Mouse (Mus musculus): ENCODE data around the gene Cyb5r1. TPM values are rescaled to one million over a fixed set of nuclear protein-coding genes. Genes with fewer than 3 reads are reported as not detected.

Gene Cyb5r1
- polyA plus RNA-seq, 1 experiment from 2014 or later, result 38.1 TPM

- Histone ChIP-seq H3K27ac (no peak overlapping the region), H3K9ac (no peak overlapping the region)
- 88% methylated on average over 4 of the region's 4 CpGs for WGBS
Observed at GRCm38 (mm10) chr1:134384581-134384980, 20.8 kb upstream of the Cyb5r1 start.

GRCm38 (mm10) chr1:134385176-134385575 lies 20.2 kb upstream of the Cyb5r1 start:
- Histone ChIP-seq H3K4me1 (peaks cover 12% of the 10 kb centered on the region), H3K4me2 (no peak overlapping the region), H3K4me3 (replicated peaks) (no peak overlapping the region), H3K27me3 (peaks cover 20% of the 10 kb centered on the region), H3K9ac (no peak overlapping the region), H3K36me3 (no peaks in the 10 kb centered on the region), H3K27ac (no peak overlapping the region), H3K9me3 (replicated peaks) (no peaks in the 10 kb centered on the region)
- ATAC-seq (replicated peaks; ENCODE audit: low FRiP score), result no peak

More at GRCm38 (mm10) chr1:134384581-134384980, 20.8 kb upstream of the Cyb5r1 start:
- Histone ChIP-seq H3K4me2 (no peak overlapping the region), H3K27me3 (peaks cover 15% of the 10 kb centered on the region), H3K4me3 (replicated peaks) (no peak overlapping the region), H3K36me3 (no peaks in the 10 kb centered on the region), H3K9me3 (replicated peaks) (no peaks in the 10 kb centered on the region), H3K4me1 (peaks cover 12% of the 10 kb centered on the region)
- no peak for ATAC-seq (replicated peaks; ENCODE audit: low FRiP score)

GRCm38 (mm10) chr1:134385666-134386065 lies 19.7 kb upstream of the Cyb5r1 start, which contains the start of gene 4933406M09Rik:
4933406M09Rik (plus strand) TSS chr1:134385940.
- no peaks in the 10 kb centered on the region for H3K36me3 ChIP-seq
- no peak within 1 kb of the TSS for H3K27ac ChIP-seq
- ATAC-seq (replicated peaks; ENCODE audit: low FRiP score), result no peak
- H3K4me3 ChIP-seq (replicated peaks), result no peak within 1 kb of the TSS
- no peak within 1 kb of the TSS for H3K4me2 ChIP-seq
- WGBS, result 91% methylated on average over 1 of the region's 1 CpGs
- H3K9ac ChIP-seq, result no peak within 1 kb of the TSS
- peaks cover 12% of the 10 kb centered on the region for H3K4me1 ChIP-seq
- H3K9me3 ChIP-seq (replicated peaks), result no peaks in the 10 kb centered on the region
- peaks cover 20% of the 10 kb centered on the region for H3K27me3 ChIP-seq

GRCm38 (mm10) chr1:134393827-134394226 lies 11.5 kb upstream of the Cyb5r1 start:
- H3K9me3 ChIP-seq (replicated peaks), result no peaks in the 10 kb centered on the region
- 50% methylated on average over 5 of the region's 5 CpGs for WGBS
- H3K27me3 ChIP-seq, result peaks cover 8% of the 10 kb centered on the region; the same call in 1 of the 2 replicates
- H3K4me1 ChIP-seq, result no peaks in the 10 kb centered on the region
- H3K4me2 ChIP-seq, result no peak overlapping the region
- H3K27ac ChIP-seq, result no peak overlapping the region
- no peak overlapping the region for H3K4me3 ChIP-seq (replicated peaks)
- no peak overlapping the region for H3K9ac ChIP-seq
- ATAC-seq (replicated peaks; ENCODE audit: low FRiP score), result no peak
- no peaks in the 10 kb centered on the region for H3K36me3 ChIP-seq

- Histone ChIP-seq H3K4me2 (no peak overlapping the region), H3K27ac (no peak overlapping the region), H3K9ac (no peak overlapping the region), H3K9me3 (replicated peaks) (peaks cover 6% of the 10 kb centered on the region; the same call in 1 of the 2 replicates), H3K4me1 (no peaks in the 10 kb centered on the region), H3K4me3 (replicated peaks) (no peak overlapping the region), H3K27me3 (no peaks in the 10 kb centered on the region), H3K36me3 (no peaks in the 10 kb centered on the region)
- 84% methylated on average over 12 of the region's 12 CpGs for WGBS
- ATAC-seq (replicated peaks; ENCODE audit: low FRiP score), result no peak
Observed at GRCm38 (mm10) chr1:134398210-134398609, 7.1 kb upstream of the Cyb5r1 start.

GRCm38 (mm10) chr1:134399735-134400134 lies 5.6 kb upstream of the Cyb5r1 start:
- Histone ChIP-seq H3K4me2 (no peak overlapping the region), H3K27ac (no peak overlapping the region), H3K9me3 (replicated peaks) (peaks cover 6% of the 10 kb centered on the region; the same call in 1 of the 2 replicates), H3K27me3 (no peaks in the 10 kb centered on the region), H3K4me3 (replicated peaks) (no peak overlapping the region), H3K4me1 (no peaks in the 10 kb centered on the region), H3K9ac (no peak overlapping the region), H3K36me3 (no peaks in the 10 kb centered on the region)
- WGBS, result 68% methylated on average over 5 of the region's 5 CpGs
- ATAC-seq (replicated peaks; ENCODE audit: low FRiP score), result no peak

GRCm38 (mm10) chr1:134406414-134406771 lies 1.0 kb downstream of the Cyb5r1 start:
- H3K9ac ChIP-seq, result peak overlapping the region; percentile 65
- peaks cover 30% of the 10 kb centered on the region for H3K4me1 ChIP-seq
- H3K36me3 ChIP-seq, result peaks cover 31% of the 10 kb centered on the region
- H3K4me2 ChIP-seq, result peak overlapping the region; percentile 80
- ATAC-seq (replicated peaks; ENCODE audit: low FRiP score), result no peak
- peak overlapping the region; percentile 88 for H3K27ac ChIP-seq
- peak overlapping the region; percentile 77 for H3K4me3 ChIP-seq (replicated peaks)
- no peaks in the 10 kb centered on the region for H3K27me3 ChIP-seq
- WGBS, result 25% methylated on average over 8 of the region's 8 CpGs
- no peaks in the 10 kb centered on the region for H3K9me3 ChIP-seq (replicated peaks)

GRCm38 (mm10) chr1:134408080-134408479 lies 2.7 kb downstream of the Cyb5r1 start:
- Histone ChIP-seq H3K9ac (0 out of 2 replicates have a peak overlapping the region, but pooled peaks have one; percentile 15), H3K27me3 (no peaks in the 10 kb centered on the region), H3K36me3 (peaks cover 37% of the 10 kb centered on the region), H3K9me3 (replicated peaks) (no peaks in the 10 kb centered on the region), H3K4me1 (peaks cover 30% of the 10 kb centered on the region), H3K4me3 (replicated peaks) (peak overlapping the region; percentile 9; the same call in 1 of the 2 replicates), H3K4me2 (peak overlapping the region; percentile 29), H3K27ac (peak overlapping the region; percentile 83)
- ATAC-seq (replicated peaks; ENCODE audit: low FRiP score), result 0 out of 2 replicates have a peak, but pooled peaks have one; percentile 19
- WGBS, result 43% methylated on average over 8 of the region's 8 CpGs

GRCm38 (mm10) chr1:134411706-134412629 lies 6.6 kb downstream of the Cyb5r1 start:
- H3K27ac ChIP-seq, result no peak overlapping the region
- H3K9ac ChIP-seq, result no peak overlapping the region
- no peak for ATAC-seq (replicated peaks; ENCODE audit: low FRiP score)
- no peaks in the 10 kb centered on the region for H3K9me3 ChIP-seq (replicated peaks)
- H3K36me3 ChIP-seq, result peaks cover 37% of the 10 kb centered on the region
- H3K4me2 ChIP-seq, result no peak overlapping the region
- peaks cover 42% of the 10 kb centered on the region for H3K4me1 ChIP-seq
- no peak overlapping the region for H3K4me3 ChIP-seq (replicated peaks)
- H3K27me3 ChIP-seq, result no peaks in the 10 kb centered on the region
- WGBS, result 85% methylated on average over 9 of the region's 9 CpGs

GRCm38 (mm10) chr1:134414038-134414437 lies 8.7 kb downstream of the Cyb5r1 start:
- Histone ChIP-seq H3K9ac (no peak overlapping the region), H3K4me2 (peak overlapping the region; percentile 61), H3K4me3 (replicated peaks) (no peak overlapping the region), H3K27ac (peak overlapping the region; percentile 96), H3K9me3 (replicated peaks) (no peaks in the 10 kb centered on the region), H3K27me3 (no peaks in the 10 kb centered on the region), H3K4me1 (peaks cover 43% of the 10 kb centered on the region), H3K36me3 (peaks cover 33% of the 10 kb centered on the region)
- no peak for ATAC-seq (replicated peaks; ENCODE audit: low FRiP score)
- WGBS, result 42% methylated on average over 2 of the region's 2 CpGs

- peak overlapping the region; percentile 38 for H3K9ac ChIP-seq
- H3K4me1 ChIP-seq, result peaks cover 49% of the 10 kb centered on the region
- peaks cover 27% of the 10 kb centered on the region for H3K36me3 ChIP-seq
- H3K27ac ChIP-seq, result peak overlapping the region; percentile 96
- H3K4me2 ChIP-seq, result peak overlapping the region; percentile 61
- H3K27me3 ChIP-seq, result no peaks in the 10 kb centered on the region
- peak overlapping the region; percentile 90 for H3K4me3 ChIP-seq (replicated peaks)
- WGBS, result 13% methylated on average over 11 of the region's 11 CpGs
- peak; percentile 30 for ATAC-seq (replicated peaks; ENCODE audit: low FRiP score)
- H3K9me3 ChIP-seq (replicated peaks), result no peaks in the 10 kb centered on the region
Observed at GRCm38 (mm10) chr1:134414501-134415167, 9.3 kb downstream of the Cyb5r1 start.

All from kidney, embryonic 15.5 days (tissue).